ENCODE assay signal across 8 mouse cellular contexts in genomic region chr9:44492631-44493461, GRCm38 (mm10). TPM values are rescaled to one million over a fixed set of nuclear protein-coding genes. Genes with fewer than 3 reads are reported as not detected.
DNase-seq lines count a peak whose midpoint lies in the region; ATAC-seq and TF ChIP-seq lines count a peak whose summit lies in the region.

No protein-coding gene starts in this region.

- H3K4me2 ChIP-seq in heart, postnatal 0 days (ENCODE audit: low read depth, low read length): peak overlapping the region; percentile 36

- H3K9me3 ChIP-seq in heart, postnatal 0 days (replicated peaks; ENCODE audit: control insufficient read depth, low read length): no peaks in the 10 kb centered on the region

- ATAC-seq in heart, postnatal 0 days (ENCODE audit: insufficient read depth, low read depth): peak; percentile 32
- no peak for ATAC-seq in erythroid progenitor cell, adult 5-6 weeks (replicated peaks; ENCODE audit: low FRiP score, poor library complexity, severe bottlenecking)

- intact Hi-C loops in heart, postnatal 25 days (cut with DNase I): no loop called here

- 76% methylated on average over 17 of the region's 17 CpGs for WGBS in thymus, adult 2 months
- WGBS in heart, postnatal 0 days: 45% methylated on average over 17 of the region's 17 CpGs

- no peak overlapping the region for H3K27ac ChIP-seq in thymus, adult 2 months (ENCODE audit: control insufficient read depth, insufficient read depth, low read length)
- peak overlapping the region; percentile 93 for H3K27ac ChIP-seq in heart, postnatal 0 days (ENCODE audit: low read depth)

- H3K9ac ChIP-seq in heart, postnatal 0 days (replicated peaks; ENCODE audit: low read depth, low read length): peak overlapping the region; percentile 52

- no peak for TF ChIP-seq CTCF in thymus, adult 2 months (IDR thresholded peaks at IDR 0.05; ENCODE audit: borderline replicate concordance, control insufficient read depth, extremely low read depth, insufficient read depth, low read length, poor library complexity)
- no peak for TF ChIP-seq CTCF in heart, postnatal 0 days (IDR thresholded peaks at IDR 0.05; ENCODE audit: low read depth)

- no peaks in the 10 kb centered on the region for H3K36me3 ChIP-seq in thymus, adult 2 months (ENCODE audit: control insufficient read depth, insufficient read depth, low read length)
- peaks cover 8% of the 10 kb centered on the region; the same call in 1 of the 2 replicates for H3K36me3 ChIP-seq in heart, postnatal 0 days (replicated peaks; ENCODE audit: control insufficient read depth, insufficient read depth, low read length)

- DNase-seq in heart, adult 11 months: peak; percentile 97
- no peak for DNase-seq in heart, postnatal 25 days (ENCODE audit: low spot score)
- peak; percentile 4 to 9 for DNase-seq in thymus, postnatal 36 days
- no peak for DNase-seq in thymus, adult 2 months
- DNase-seq in heart, postnatal 0 days (ENCODE audit: low spot score): peak; percentile 75
- DNase-seq in lung, postnatal 36 days: peak; percentile 24
- no peak for DNase-seq in frontal cortex, postnatal 25 days (ENCODE audit: low spot score in 2 of 2)

- TF ChIP-seq POLR2A in thymus, adult 2 months (IDR thresholded peaks at IDR 0.05; ENCODE audit: control insufficient read depth, extremely low read depth, insufficient read depth, low read length, poor library complexity): no peak

- H3K27me3 ChIP-seq in thymus, adult 2 months (ENCODE audit: control insufficient read depth, insufficient read depth, low read length): no peaks in the 10 kb centered on the region
- no peaks in the 10 kb centered on the region for H3K27me3 ChIP-seq in heart, postnatal 0 days (ENCODE audit: control insufficient read depth, insufficient read depth, low read length)

- peak; percentile 66; the same call in 1 of the 2 replicates for TF ChIP-seq EP300 in heart, postnatal 0 days (IDR thresholded peaks at IDR 0.05; ENCODE audit: low read depth)

- H3K4me3 ChIP-seq in thymus, adult 2 months (ENCODE audit: control insufficient read depth, insufficient read depth, low read length): no peak overlapping the region
- no peak overlapping the region for H3K4me3 ChIP-seq in heart, postnatal 0 days (ENCODE audit: low read depth, low read length)

- H3K4me1 ChIP-seq in thymus, adult 2 months (replicated peaks; ENCODE audit: control insufficient read depth, insufficient read depth, low read length): peaks cover 66% of the 10 kb centered on the region
- H3K4me1 ChIP-seq in heart, postnatal 0 days (ENCODE audit: control insufficient read depth, insufficient read depth): peaks cover 91% of the 10 kb centered on the region

RNA-seq across cellular contexts. Expression of gene Bcl9l, which starts 10.2 kb away (rescaled TPM):
- total RNA-seq in heart, postnatal 25 days (2021): 10 to 100 TPM; 44.9 to 57.6 TPM
- polyA plus RNA-seq in thymus, adult 2 months (2012; rRNA removed): 38.7 and 50.4 TPM in 2 replicates
- total RNA-seq in heart, postnatal 0 days (2014; rRNA removed; ENCODE audit: low replicate concordance): 12.4 and 33.9 TPM in 2 replicates
- polyA plus RNA-seq in heart, postnatal 0 days (2015; fragmentation: Nextera tagmentation; extraction: Ambion mirVana): 4.4 and 5.2 TPM in 2 replicates
- total RNA-seq in erythroid progenitor cell, adult 5-6 weeks (2015; ENCODE audit: low replicate concordance): 0.36 and 2.5 TPM in 2 replicates
- 1.2 and 1.7 TPM in 2 replicates for total RNA-seq in erythroid progenitor cell, adult 5-6 weeks (2017; ENCODE audit: low replicate concordance)

RNA-seq across cellular contexts. Expression of gene Upk2, which starts 38.1 kb away (rescaled TPM):
- total RNA-seq in heart, postnatal 25 days (2021): not detected
- polyA plus RNA-seq in thymus, adult 2 months (2012; rRNA removed): 1.4 and 1.6 TPM in 2 replicates
- 18.0 TPM in 1 of 2 replicates, not detected in the other for total RNA-seq in heart, postnatal 0 days (2014; rRNA removed; ENCODE audit: low replicate concordance)
- polyA plus RNA-seq in heart, postnatal 0 days (2015; fragmentation: Nextera tagmentation; extraction: Ambion mirVana): not detected in 2 replicates
- total RNA-seq in erythroid progenitor cell, adult 5-6 weeks (2015; ENCODE audit: low replicate concordance): not detected in 2 replicates
- not detected in 2 replicates for total RNA-seq in erythroid progenitor cell, adult 5-6 weeks (2017; ENCODE audit: low replicate concordance)

RNA-seq across cellular contexts. Expression of gene Foxr1, which starts 51.9 kb away (rescaled TPM):
- total RNA-seq in heart, postnatal 25 days (2021): not detected
- polyA plus RNA-seq in thymus, adult 2 months (2012; rRNA removed): 0.08 and 0.22 TPM in 2 replicates
- not detected in 2 replicates for total RNA-seq in heart, postnatal 0 days (2014; rRNA removed; ENCODE audit: low replicate concordance)
- polyA plus RNA-seq in heart, postnatal 0 days (2015; fragmentation: Nextera tagmentation; extraction: Ambion mirVana): not detected in 2 replicates
- not detected in 2 replicates for total RNA-seq in erythroid progenitor cell, adult 5-6 weeks (2015; ENCODE audit: low replicate concordance)
- not detected in 2 replicates for total RNA-seq in erythroid progenitor cell, adult 5-6 weeks (2017; ENCODE audit: low replicate concordance)

Comparison
In these comparisons a context has a peak if more than half of its experiments do, and no peak if none do; other contexts are left out.
1. DNase-seq: peak in heart, adult 11 months (single experiment), thymus, postnatal 36 days (2 of 2), heart, postnatal 0 days (single experiment) and lung, postnatal 36 days (single experiment); none in heart, postnatal 25 days (single experiment), thymus, adult 2 months (single experiment) and frontal cortex, postnatal 25 days (0 of 2).